Mouse (Mus musculus) ES-E14 (cell line): ENCODE results near the gene Clcnka.

Source experiments
- CHD2 ChIP-seq: IDR thresholded peaks from 2 replicates; pipeline ENCODE4 v1.6.1; 2014; ENCODE audit warnings: mild to moderate bottlenecking, low read depth, low read length, inconsistent platforms
- MAFK ChIP-seq: IDR thresholded peaks from 2 replicates; pipeline ENCODE4 v1.6.1; 2014; ENCODE audit warnings: mild to moderate bottlenecking, low read depth, low read length, inconsistent platforms; ENCODE audit not compliant: insufficient read depth
- ZC3H11A ChIP-seq: IDR thresholded peaks from 2 replicates; pipeline ENCODE4 v1.6.1; 2012; ENCODE audit warnings: low read depth, mild to moderate bottlenecking, inconsistent platforms, low read length, borderline replicate concordance
- ZNF384 ChIP-seq: IDR thresholded peaks from 2 replicates; pipeline ENCODE4 v1.6.1; 2012; ENCODE audit warnings: low read depth, low read length, inconsistent platforms

- TF ChIP-seq MAFK (no peak), ZC3H11A (no peak), CHD2 (no peak), ZNF384 (no peak)
Measured at GRCm38 (mm10) chr4:141357811-141358210, 40.7 kb downstream of the Clcnka start.
